Mouse (Mus musculus) heart, embryonic 14.5 days (tissue): ENCODE results near the gene Efcab5. TPM values are rescaled to one million over a fixed set of nuclear protein-coding genes. Genes with fewer than 3 reads are reported as not detected.
"Not testable (repeated sequence)": the region's sequence is repeated elsewhere in the genome, so short reads cannot be mapped to it uniquely, and the experiment has no call there.

ENCODE experiments used
- ATAC-seq: fragments of 200-750 bp; cut with Nextera tagmentation; 2 replicates; pipeline ENCODE4 v1.8.0; 2017; ENCODE audit warnings: low read depth, moderate TSS enrichment; ENCODE audit not compliant: insufficient number of reproducible peaks, insufficient read depth, low FRiP score
- H3K27ac ChIP-seq, 2 experiments: fragments of 200-500 bp in 1 of 2; fragments of 300-500 bp in 1 of 2; sonication (generic) in 1 of 2; replicated peaks in 1 of 2; 2 replicates each; pipeline ENCODE4 v1.5.1; 2012 to 2014; ENCODE audit warnings: low read depth in 2 of 2, low read length in 2 of 2, control low read depth in 1 of 2, mild to moderate bottlenecking in 1 of 2, mixed read lengths in 1 of 2; ENCODE audit not compliant: control insufficient read depth in 1 of 2, insufficient read depth in 1 of 2
- H3K27me3 ChIP-seq: fragments of 300-500 bp; sonication (generic); 2 replicates; pipeline ENCODE4 v1.6.1; 2014; ENCODE audit warnings: mild to moderate bottlenecking, low read length, control low read depth; ENCODE audit not compliant: control insufficient read depth, insufficient read depth
- H3K36me3 ChIP-seq: fragments of 300-500 bp; sonication (generic); 2 replicates; pipeline ENCODE4 v1.6.1; 2014; ENCODE audit warnings: mild to moderate bottlenecking, control low read depth, low read length, mixed read lengths; ENCODE audit not compliant: control insufficient read depth, insufficient read depth
- H3K4me1 ChIP-seq, 2 experiments: fragments of 200-500 bp in 1 of 2; fragments of 300-500 bp in 1 of 2; sonication (generic) in 1 of 2; 2 replicates each; pipeline ENCODE4 v1.6.1; 2012 to 2014; ENCODE audit warnings: low read length in 2 of 2, control low read depth in 1 of 2, mixed read lengths in 1 of 2; ENCODE audit not compliant: control insufficient read depth in 2 of 2, insufficient read depth in 2 of 2
- H3K4me2 ChIP-seq: fragments of 300-500 bp; sonication (generic); 2 replicates; pipeline ENCODE4 v1.6.1; 2014; ENCODE audit warnings: mild to moderate bottlenecking, low read length
- H3K4me3 ChIP-seq, 2 experiments: fragments of 200-500 bp in 1 of 2; fragments of 300-500 bp in 1 of 2; sonication (generic) in 1 of 2; 2 replicates each; pipeline ENCODE4 v1.5.1; 2012 to 2014; ENCODE audit warnings: low read length in 2 of 2, mild to moderate bottlenecking in 2 of 2, control low read depth in 1 of 2, low read depth in 1 of 2, moderate library complexity in 1 of 2; ENCODE audit not compliant: control insufficient read depth in 1 of 2, insufficient read depth in 1 of 2
- H3K9ac ChIP-seq: fragments of 300-500 bp; sonication (generic); 2 replicates; pipeline ENCODE4 v1.6.1; 2014; ENCODE audit warnings: mild to moderate bottlenecking, low read length
- H3K9me3 ChIP-seq: fragments of 300-500 bp; sonication (generic); 2 replicates; pipeline ENCODE4 v1.6.1; 2016; ENCODE audit warnings: low read length, control low read depth; ENCODE audit not compliant: control insufficient read depth
- WGBS: fragments of 180-500 bp; shearing (Covaris S2); extraction: QIAGEN DNeasy Blood & Tissue Kit; methylation state at CpG from one replicate; pipeline ENCODE4 v1.1.7; 2014; 5-methylcytosine and 5-hydroxymethylcytosine counted together
- polyA plus RNA-seq: library from polyadenylated mRNA; unstranded; fragments of >200 nt; fragmentation: Nextera tagmentation; extraction: Ambion mirVana; gene quantifications from 2 replicates; pipeline ENCODE4 v1.2.1, GENCODE M21; 2014

The Efcab5 gene
- polyA plus RNA-seq, 1 experiment from 2014 or later: 0.43 TPM

GRCm38 (mm10) chr11:77174531-77174930 lies 14.2 kb downstream of the Efcab5 start:
- no peak overlapping the region for H3K4me2 ChIP-seq
- no peak for ATAC-seq
- no peak overlapping the region for H3K27ac ChIP-seq
- H3K9me3 ChIP-seq: no peaks in the 10 kb centered on the region
- WGBS: 74% methylated on average over 7 of the region's 7 CpGs
- H3K36me3 ChIP-seq: no peaks in the 10 kb centered on the region
- H3K27me3 ChIP-seq: no peaks in the 10 kb centered on the region
- H3K4me3 ChIP-seq: no peak overlapping the region
- H3K4me1 ChIP-seq: no peaks in the 10 kb centered on the region; a peak in 1 of 4 replicates
- no peak overlapping the region for H3K9ac ChIP-seq

GRCm38 (mm10) chr11:77173731-77174130 lies 15.0 kb downstream of the Efcab5 start:
- Histone ChIP-seq H3K4me1 (no peaks in the 10 kb centered on the region), H3K27me3 (no peaks in the 10 kb centered on the region)
- WGBS: 77% methylated on average over 4 of the region's 4 CpGs

GRCm38 (mm10) chr11:77160744-77161143 lies 28.0 kb downstream of the Efcab5 start:
- Histone ChIP-seq H3K4me2 (no peak overlapping the region), H3K27me3 (no peaks in the 10 kb centered on the region), H3K4me1 (no peaks in the 10 kb centered on the region), H3K4me3 (no peak overlapping the region), H3K27ac (no peak overlapping the region), H3K36me3 (no peaks in the 10 kb centered on the region), H3K9ac (no peak overlapping the region), H3K9me3 (peaks cover 2% of the 10 kb centered on the region; the same call in 1 of the 2 replicates)
- ATAC-seq: no peak
- WGBS: 89% methylated on average over 1 of the region's 1 CpGs

More at GRCm38 (mm10) chr11:77173731-77174130, 15.0 kb downstream of the Efcab5 start:
- Histone ChIP-seq H3K36me3 (no peaks in the 10 kb centered on the region), H3K27ac (no peak overlapping the region), H3K9me3 (no peaks in the 10 kb centered on the region), H3K9ac (no peak overlapping the region), H3K4me3 (no peak overlapping the region), H3K4me2 (no peak overlapping the region)
- no peak for ATAC-seq

GRCm38 (mm10) chr11:77160341-77160740 lies 28.4 kb downstream of the Efcab5 start:
- Histone ChIP-seq H3K9ac (no peak overlapping the region), H3K27me3 (no peaks in the 10 kb centered on the region), H3K4me1 (no peaks in the 10 kb centered on the region), H3K27ac (no peak overlapping the region), H3K9me3 (peaks cover 3% of the 10 kb centered on the region; the same call in 1 of the 2 replicates), H3K4me3 (no peak overlapping the region), H3K36me3 (no peaks in the 10 kb centered on the region), H3K4me2 (no peak overlapping the region)
- WGBS: 84% methylated on average over 9 of the region's 9 CpGs
- ATAC-seq: no peak

- Histone ChIP-seq H3K4me1 (no peaks in the 10 kb centered on the region), H3K4me3 (no peak overlapping the region), H3K4me2 (no peak overlapping the region), H3K9me3 (peaks cover 3% of the 10 kb centered on the region; the same call in 1 of the 2 replicates), H3K9ac (no peak overlapping the region), H3K27me3 (no peaks in the 10 kb centered on the region), H3K36me3 (no peaks in the 10 kb centered on the region), H3K27ac (no peak overlapping the region)
- no peak for ATAC-seq
- WGBS: 70% methylated on average over 5 of the region's 5 CpGs
These were observed 34.6 kb downstream of the Efcab5 start for GRCm38 (mm10) chr11:77154214-77154613.

- Histone ChIP-seq H3K9me3 (peaks cover 7% of the 10 kb centered on the region; the same call in 1 of the 2 replicates), H3K27ac (no peak overlapping the region), H3K4me1 (no peaks in the 10 kb centered on the region; a peak in 1 of 4 replicates), H3K4me2 (no peak overlapping the region), H3K4me3 (no peak overlapping the region), H3K9ac (no peak overlapping the region), H3K36me3 (no peaks in the 10 kb centered on the region), H3K27me3 (no peaks in the 10 kb centered on the region)
- ATAC-seq: no peak
- 85% methylated on average over 6 of the region's 6 CpGs for WGBS
These were observed 38.0 kb downstream of the Efcab5 start for GRCm38 (mm10) chr11:77150806-77151205.

DNA sequence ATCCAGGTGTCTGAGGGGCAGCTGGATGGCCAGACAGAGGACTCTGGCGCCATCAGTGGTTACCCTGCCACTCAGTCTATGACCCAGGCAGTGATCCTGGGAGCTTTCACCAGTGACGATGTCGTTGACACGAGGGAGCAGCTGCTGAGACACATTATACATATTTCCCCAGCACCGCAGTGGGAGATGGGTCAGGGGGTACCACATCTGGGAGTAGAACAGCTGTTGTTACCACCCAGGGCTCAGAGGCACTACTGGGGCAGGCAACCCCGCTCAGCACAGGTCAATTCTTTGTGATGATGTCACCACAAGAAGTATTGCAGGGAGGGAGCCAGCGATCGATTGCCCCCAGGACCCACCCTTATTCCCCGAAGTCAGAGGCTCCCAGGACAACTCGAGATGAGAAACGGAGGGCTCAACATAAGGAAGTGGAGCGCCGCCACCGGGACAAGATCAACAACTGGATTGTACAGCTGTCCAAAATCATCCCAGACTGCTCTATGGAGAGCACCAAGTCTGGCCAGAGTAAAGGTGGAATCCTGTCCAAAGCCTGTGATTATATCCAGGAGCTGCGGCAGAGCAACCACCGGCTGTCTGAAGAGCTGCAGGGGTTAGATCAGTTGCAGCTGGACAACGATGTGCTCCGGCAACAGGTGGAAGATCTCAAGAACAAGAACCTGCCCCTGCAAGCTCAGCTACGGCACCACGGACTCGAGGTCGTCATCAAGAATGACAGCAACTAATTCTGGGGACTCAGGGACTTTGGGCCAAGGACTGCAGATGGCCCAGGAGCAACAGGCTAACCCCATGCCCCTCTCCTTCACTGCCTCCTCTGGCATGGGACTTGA lies 38.8 kb downstream of the Efcab5 start:
- H3K36me3 ChIP-seq, H3K4me3 ChIP-seq, H3K9me3 ChIP-seq, H3K27ac ChIP-seq, ATAC-seq, H3K4me2 ChIP-seq, H3K9ac ChIP-seq, H3K27me3 ChIP-seq, H3K4me1 ChIP-seq: not testable (repeated sequence)
- 81% methylated on average over 20 of the region's 22 CpGs for WGBS
